Mouse (Mus musculus) small intestine, adult 2 months (tissue): ENCODE results near the gene Gm28308.

Experiments used
- CTCF ChIP-seq: fragments of 200-500 bp; IDR thresholded peaks from 2 replicates; pipeline ENCODE4 v1.5.1; 2012; ENCODE audit warnings: low read depth, mild to moderate bottlenecking, control low read depth, inconsistent platforms, low read length, moderate library complexity, mixed read lengths; ENCODE audit not compliant: insufficient replicate concordance, insufficient read length; ENCODE audit errors: extremely low read depth
- POLR2A ChIP-seq: fragments of 200-500 bp; IDR thresholded peaks from 2 replicates; pipeline ENCODE4 v1.6.1; 2012; ENCODE audit warnings: low read depth, mild to moderate bottlenecking, control low read depth, inconsistent platforms, low read length, moderate library complexity

DNA sequence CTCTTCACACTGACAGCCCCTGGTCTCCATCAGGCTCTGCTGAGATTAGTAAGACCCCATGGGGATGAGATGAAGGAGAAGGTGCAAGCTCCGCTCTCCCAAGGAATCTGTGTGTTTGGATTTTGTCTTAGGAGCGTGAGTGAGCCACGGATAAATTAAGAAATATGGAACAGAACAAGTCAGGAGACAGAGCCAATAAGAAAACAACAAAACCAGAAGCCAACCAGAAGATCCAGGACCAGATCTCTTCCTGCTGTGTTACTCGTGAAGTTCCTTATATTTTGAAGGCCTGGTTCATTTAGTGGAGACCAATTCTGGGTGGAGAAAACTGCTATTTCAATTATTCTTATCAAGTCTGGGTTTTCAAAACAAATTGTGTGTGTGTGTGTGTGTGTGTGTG, 61.6 kb downstream of the Gm28308 start:
- TF ChIP-seq CTCF, result no peak
- no peak for TF ChIP-seq POLR2A
